Mouse (Mus musculus) mouse trophoblast stem cell (cell line): ENCODE measurements around the gene Dbndd1.
"Not testable (repeated sequence)": the region's sequence is repeated elsewhere in the genome, so short reads cannot be mapped to it uniquely, and the experiment has no call there.

Experiments
- in situ Hi-C, 2 experiments: fragments of 300-500 bp; cut with MseI, MboI; formaldehyde crosslinking; loops; 2 replicates in 1 of 2; 3 replicates in 1 of 2; pipeline ENCODE4 v1.15.1; 2025

The Dbndd1 gene

DNA sequence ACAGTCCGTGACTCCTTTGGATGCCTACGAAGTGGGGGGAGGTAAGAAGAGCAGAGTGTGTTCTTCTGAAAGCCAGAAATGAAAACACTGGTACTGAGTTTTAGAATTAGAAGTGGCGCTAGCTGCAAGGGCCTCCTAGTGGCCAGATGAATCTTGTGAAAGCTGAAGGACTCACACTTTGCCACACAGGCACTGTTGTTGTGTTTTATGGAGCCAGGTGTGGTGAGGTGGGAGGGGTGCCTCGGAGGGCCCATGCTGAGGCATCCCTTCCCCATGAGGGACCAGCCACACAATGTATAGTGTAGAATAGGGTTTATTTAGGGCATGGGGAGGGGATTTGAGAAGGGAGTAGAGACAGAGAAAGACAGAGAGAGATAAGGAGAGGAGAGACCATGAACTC, 17.6 kb downstream of the Dbndd1 start:
- in situ Hi-C loops = no loop called here

DNA sequence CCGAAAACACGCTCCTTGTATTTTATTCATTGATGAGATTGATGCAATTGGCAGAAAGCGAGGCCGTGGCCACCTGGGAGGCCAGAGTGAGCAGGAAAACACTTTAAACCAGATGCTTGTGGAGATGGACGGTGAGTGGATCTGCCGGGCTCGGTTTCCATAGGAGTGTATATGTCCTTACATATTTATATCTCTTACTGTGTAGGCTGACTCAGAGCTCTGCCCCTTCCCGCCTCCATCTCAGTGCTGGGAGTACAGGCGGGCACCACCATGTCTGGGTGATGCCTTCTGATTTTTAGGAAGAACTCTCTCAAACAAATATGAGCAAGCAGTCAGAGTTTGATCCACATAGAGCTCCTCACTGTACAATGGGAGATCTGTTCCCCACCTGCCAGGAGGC, 22.4 kb downstream of the Dbndd1 start:
- in situ Hi-C loops = no loop called here

DNA sequence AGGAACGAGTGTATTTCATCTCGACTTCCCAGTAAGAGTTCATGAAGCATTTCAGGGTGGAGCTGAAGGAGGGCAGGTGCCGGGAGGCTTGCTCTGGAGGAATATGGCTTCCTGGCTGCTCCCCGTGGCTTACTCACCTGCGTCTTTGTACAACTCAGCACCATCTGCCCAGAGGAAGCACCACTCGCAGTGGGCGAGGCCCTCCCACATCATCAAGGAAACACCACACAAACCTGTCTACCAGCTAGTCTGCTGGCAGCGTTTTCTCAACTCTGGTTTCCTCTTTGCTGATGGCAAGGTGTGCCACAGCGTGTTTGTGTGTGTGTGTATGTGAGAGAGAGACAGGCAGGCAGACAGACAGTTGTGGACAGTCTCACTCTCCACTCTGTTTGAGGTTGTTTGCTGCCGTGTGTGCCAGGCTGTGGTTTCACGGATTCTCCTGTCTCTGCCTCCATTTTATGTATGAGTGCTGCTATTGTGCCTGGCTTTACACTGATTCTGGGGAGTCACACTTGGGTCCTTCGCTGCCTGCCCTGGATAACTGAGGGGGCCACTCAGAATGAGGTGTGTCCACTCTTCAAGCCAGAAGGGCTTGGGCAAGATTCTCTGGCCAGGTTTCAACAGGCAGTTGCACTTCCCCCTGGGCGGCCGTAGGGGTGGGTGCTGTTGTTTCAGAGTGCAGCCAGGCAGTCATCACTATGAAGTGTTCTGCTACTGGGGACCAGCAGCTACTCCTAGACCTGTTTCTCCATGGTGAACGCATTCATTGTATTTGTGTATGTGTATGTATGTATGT, 23.8 kb downstream of the Dbndd1 start:
- in situ Hi-C loops = no loop called here

DNA sequence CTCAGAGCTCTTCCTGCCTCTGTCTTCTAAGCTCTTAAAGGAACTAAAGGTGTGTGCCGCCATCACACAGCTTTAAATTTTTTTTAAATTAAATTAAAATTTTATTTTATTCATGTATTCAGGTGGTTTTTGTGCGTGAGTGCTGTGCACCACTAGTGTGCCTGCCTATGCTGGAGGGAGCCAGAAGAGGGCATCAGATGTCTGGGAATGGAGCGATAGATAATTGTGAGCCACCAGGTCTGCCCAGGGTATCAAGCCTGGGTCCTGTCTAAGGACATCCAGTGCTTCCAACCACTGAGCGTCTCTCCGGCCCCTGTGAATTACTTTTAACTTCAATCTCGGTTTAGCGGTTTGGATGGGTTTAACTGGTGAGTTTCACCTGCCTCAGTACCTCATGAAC, 32.6 kb downstream of the Dbndd1 start:
- in situ Hi-C loops = no loop called here

DNA sequence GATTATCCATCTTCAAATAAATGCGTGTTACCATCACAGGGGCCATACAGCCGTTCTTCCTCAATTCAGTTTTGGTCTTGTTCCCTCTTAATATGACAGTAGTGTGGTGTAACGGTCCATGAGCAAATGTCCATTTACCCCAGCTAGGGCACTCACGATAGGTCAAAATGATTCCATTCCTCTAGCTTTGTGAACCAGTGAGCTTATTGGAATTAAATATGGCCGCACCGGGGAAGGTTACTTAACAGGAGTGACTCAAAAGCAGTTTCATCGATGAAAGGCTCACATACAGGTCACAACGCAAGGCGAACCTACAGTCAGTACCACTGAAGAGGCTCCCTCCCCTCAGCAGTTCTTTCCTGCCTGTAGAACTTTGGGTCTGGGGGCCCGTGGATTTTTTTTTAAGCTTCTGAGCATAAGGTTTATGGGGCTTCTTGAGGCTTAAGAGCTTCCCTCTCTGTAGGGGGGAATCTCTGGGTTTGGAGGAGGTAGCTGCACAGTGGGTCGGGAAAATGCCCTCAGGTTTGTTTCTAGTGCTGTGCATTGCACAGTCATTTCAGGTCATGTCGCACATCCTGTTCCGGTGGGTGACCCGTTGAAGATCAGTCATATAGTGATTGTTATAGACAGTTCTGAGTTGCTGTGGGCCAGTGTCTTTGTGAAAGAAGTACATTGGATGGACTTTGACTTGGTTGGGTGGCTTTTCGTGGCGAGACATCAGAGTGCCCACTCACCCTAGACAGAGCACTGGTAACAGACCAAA, 36.6 kb downstream of the Dbndd1 start:
- in situ Hi-C loops = no loop called here

DNA sequence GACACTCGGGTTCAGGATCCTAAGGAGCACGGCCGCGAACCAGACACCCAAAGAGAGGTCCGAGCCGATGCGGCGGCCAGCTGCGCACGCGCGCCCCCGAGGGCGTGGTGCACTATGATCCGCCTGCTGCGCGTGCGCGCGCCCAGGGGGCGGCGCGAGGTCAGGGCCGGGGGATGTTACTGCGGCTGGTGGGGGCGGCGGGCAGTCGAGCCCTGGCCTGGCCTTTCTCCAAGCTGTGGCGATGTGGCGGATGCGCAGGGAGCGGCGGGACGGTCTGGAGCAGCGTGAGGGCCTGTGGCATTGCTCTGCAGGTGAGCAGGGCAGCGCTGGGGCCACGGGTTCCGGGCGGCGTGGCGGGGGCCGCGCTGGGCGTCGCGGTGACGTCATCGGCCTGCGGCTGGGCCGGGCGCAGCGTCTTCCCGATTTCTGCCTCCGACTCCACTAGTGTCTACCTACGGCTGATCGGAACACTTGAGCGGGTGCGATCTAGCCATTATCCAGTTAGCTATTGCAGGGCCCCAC, 37.5 kb downstream of the Dbndd1 start, which contains the start of gene Afg3l1:
Afg3l1 (plus strand) TSS at position 167 of the 522 bp plus-strand sequence.
- in situ Hi-C loops = no loop called here

DNA sequence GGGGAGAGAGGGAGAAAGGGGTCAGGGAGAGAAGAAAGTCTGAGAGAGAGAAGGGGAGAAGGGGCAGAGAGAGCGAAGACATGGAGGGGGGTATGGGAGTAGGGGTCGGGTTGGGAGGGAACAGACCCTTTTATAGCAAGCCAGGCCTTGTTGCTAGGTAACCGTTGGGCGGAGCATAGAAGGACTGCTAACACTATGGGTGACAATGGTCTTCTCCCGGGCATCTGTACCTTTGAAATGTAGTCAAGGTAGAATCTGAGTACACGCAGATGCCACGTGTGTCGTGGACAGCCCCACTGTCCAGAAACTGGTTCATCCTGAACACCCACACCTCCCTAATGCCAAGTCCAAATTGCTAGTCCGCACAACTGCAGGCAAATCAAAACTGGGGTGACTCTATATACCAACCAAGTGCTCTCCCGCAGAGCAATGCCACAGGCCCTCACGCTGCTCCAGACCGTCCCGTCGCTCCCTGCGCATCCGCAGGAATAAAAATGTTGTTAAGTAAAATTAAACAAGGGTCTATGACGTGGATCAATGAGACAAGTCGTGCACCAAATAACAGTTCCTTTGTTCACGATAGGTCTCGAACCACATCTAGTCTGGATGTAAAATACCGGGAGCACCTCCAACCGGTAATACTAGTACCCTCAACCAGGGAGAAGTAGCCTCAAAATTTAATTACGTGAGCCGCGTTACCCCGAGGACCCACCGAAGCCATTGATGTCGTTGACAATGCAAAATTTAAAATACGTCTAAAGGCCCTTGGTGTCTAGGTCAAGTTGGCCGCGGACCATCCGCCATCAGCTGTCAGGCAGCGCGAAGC, 38.1 kb downstream of the Dbndd1 start:
- in situ Hi-C loops = no loop called here

DNA sequence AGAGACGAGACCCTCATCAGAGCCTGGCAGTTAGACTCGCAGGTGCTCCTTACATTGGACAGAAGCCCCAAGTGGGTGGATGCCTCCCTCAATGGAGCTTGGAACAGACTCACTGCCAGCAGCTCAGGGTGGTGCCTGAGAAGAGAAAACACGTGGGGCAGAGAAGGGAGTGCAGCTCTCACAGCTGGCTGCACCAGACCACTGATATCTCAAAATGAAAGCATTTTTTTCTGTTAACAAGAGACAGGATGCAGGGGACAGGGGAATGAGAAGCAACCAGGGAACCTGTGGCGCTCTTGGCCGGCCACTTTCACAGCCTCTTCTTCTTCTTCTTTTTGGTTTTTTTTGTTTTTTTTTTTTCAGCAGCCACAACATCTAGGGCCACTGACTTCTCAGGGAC, 40.7 kb downstream of the Dbndd1 start:
- in situ Hi-C loops = not testable (repeated sequence)

DNA sequence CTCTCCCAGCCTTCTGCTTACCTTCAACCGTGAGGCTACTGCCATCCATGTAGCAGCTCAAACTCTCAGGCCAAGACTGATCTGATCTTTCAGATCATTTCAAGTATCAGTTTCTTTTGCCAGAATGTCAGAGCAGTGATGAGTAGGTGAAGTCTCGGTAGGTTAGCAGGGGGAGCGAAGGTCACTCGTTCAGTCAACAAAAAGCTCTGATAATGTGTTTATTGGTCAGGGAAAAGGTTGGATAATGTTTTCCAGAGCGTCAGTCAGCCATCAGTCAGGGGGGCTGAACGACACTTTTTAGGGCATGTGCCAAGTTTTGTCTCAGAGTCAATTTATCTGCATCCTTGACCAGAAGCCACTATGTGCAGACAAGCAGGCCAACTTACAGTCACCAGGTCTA, 42.3 kb downstream of the Dbndd1 start:
- in situ Hi-C loops = not testable (repeated sequence)

DNA sequence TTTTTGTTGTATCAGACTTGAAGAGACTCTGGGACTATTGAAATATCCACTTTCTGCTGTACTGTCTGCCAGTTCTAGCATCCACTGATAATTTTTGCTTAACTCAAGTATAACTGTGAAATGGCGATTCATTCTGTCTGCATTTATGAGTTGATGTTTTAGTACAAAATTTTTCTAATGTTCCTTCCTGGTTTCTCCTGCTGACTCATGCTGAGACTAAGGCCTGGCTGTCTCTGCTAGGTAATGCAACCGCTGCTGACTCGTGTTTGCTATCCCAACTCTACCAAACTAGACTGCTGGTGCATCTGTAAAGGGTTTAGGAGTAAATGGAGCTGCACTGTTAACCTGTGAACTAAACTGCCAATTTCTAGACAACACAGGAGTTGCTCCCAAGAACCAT, 47.8 kb downstream of the Dbndd1 start:
- in situ Hi-C loops = no loop called here

DNA sequence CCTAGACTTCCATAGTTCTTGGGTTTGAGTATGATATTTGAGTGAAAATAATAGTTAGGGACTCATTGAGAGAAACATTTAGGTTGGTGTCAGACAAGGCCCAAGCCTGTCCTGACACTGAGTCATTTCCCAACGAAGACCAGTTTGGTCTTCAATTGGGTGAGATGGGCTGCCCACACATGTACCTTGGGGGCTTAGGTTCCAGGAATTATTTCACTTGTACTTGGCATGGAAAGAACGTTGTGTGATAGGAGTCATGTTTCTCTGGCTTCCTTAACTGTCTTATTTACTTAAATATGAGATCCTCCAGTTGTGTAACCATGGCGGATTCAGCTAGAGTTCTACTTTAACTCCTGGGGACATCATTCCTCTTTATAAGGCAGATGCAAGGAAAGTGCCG, 51.6 kb downstream of the Dbndd1 start:
- in situ Hi-C loops = no loop called here
